Mouse (Mus musculus): Measurements from ENCODE around the gene Samsn1. TPM values are rescaled to one million over a fixed set of nuclear protein-coding genes. Genes with fewer than 3 reads are reported as not detected.

Gene Samsn1
- polyA plus RNA-seq, 1 experiment = not detected

DNA sequence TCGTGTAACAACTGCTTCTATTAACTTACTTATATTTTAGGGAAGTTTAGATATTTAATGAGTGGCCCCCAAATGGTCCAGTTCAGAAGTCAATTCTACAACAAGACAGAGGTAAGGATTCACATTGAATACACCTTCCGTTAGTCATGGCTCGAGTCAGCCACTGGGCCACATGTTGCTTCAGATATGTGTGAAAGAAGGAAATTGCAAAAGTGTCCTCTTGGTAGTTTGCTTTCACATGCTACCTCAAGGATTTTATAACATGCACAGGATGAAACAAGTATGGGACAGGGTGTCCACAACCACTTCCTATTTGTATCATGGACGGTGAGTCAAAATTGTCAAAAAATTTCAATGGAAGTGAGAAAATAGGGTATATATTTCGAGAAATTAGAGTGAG lies 110.0 kb downstream of the Samsn1 start:
- no peak overlapping the region for H3K27ac ChIP-seq (ENCODE audit: insufficient read depth, low read length)
- H3K4me1 ChIP-seq (ENCODE audit: control insufficient read depth, insufficient read depth, low read length) = no peaks in the 10 kb centered on the region
- no peak overlapping the region for H3K4me3 ChIP-seq (ENCODE audit: insufficient read depth, low read length)
- TF ChIP-seq POLR2A (IDR thresholded peaks at IDR 0.05; ENCODE audit: low read depth, low read length) (no peak), CTCF (IDR thresholded peaks at IDR 0.05; ENCODE audit: borderline replicate concordance, insufficient read depth, low read length) (no peak)

DNA sequence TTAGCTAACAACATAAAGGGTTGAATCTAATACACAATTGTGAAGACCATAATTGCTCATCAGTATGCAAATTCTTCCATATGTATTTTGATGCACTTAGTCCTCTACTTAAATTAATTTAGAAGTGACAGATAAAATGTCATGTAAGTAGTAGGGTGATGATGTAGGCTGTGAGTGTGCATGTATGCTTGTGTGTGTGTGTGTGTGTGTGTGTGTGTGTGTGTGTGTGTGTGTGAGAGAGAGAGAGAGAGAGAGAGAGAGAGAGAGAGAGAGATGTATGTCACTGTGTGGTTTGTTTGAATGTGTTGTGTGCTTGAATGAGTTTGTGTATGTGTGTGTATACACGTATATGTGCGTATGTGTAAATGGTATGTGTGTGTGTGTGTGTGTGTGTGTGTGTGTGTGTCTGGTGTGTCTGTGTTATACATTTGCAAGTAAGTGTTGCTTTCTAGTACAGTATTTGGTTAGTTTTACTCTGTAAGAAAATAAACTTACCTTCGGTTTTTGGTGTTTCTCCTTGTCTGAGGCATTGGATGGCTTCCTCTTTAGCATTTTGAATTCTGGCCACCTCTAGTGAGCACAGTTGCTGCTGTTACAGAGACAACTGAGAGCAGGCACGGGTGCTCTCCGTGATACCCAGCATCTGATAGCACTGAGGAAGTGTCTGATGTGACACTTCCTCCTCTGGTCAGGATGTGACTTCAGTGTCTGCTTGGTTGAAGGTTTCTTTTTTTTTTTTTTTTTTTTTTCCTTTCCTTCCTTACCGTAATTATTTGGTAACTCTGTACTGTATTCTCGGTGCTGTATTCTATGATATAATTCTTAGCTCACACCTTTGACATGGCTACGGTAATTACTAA lies 113.2 kb downstream of the Samsn1 start:
- H3K27ac ChIP-seq (ENCODE audit: insufficient read depth, low read length) = no peak overlapping the region
- TF ChIP-seq POLR2A (IDR thresholded peaks at IDR 0.05; ENCODE audit: low read depth, low read length) (no peak), CTCF (IDR thresholded peaks at IDR 0.05; ENCODE audit: borderline replicate concordance, insufficient read depth, low read length) (no peak)
- no peak overlapping the region for H3K4me3 ChIP-seq (ENCODE audit: insufficient read depth, low read length)
- no peaks in the 10 kb centered on the region for H3K4me1 ChIP-seq (ENCODE audit: control insufficient read depth, insufficient read depth, low read length)

DNA sequence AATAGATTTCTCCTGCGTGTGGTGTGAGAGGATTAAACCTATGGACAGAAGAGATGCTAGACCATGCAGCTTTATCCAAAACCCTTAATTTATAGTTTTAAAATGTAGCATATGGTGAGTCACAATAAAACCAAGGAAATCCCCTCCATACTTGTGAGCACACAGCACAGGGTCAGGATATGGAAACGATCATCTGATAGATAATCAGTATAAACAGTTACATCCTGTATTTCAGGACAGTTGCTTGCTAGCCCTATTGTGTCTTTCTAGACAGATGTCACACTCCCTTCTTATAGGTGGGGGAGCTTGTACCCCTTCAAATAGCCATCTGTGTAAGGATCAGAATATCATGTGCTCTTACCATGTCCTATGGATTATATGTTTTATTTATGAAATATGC lies 115.3 kb downstream of the Samsn1 start:
- Histone ChIP-seq H3K4me3 (ENCODE audit: insufficient read depth, low read length) (no peak overlapping the region), H3K4me1 (ENCODE audit: control insufficient read depth, insufficient read depth, low read length) (no peaks in the 10 kb centered on the region), H3K27ac (ENCODE audit: insufficient read depth, low read length) (no peak overlapping the region)
- TF ChIP-seq CTCF (IDR thresholded peaks at IDR 0.05; ENCODE audit: borderline replicate concordance, insufficient read depth, low read length) = no peak
- TF ChIP-seq POLR2A (IDR thresholded peaks at IDR 0.05; ENCODE audit: low read depth, low read length) = no peak

DNA sequence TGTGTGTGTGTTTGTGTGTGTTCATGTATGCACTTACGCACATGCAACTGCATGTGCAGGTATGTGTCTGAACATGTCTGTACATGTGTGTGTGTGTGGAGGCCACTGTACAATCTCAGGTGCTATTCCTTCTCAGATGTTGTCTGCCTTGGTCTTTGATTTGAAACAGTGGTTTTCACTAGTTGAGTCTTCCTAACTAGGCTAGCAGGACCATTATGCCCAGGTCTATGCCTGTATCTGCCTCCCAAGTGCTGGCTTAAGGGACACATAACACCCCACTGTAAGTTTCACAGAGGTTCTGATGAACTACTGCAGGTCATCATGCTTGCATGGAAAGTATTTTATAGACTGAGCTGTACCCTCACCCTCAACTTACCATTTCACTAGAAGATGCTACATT lies 115.8 kb downstream of the Samsn1 start:
- H3K27ac ChIP-seq (ENCODE audit: insufficient read depth, low read length) = no peak overlapping the region
- TF ChIP-seq CTCF (IDR thresholded peaks at IDR 0.05; ENCODE audit: borderline replicate concordance, insufficient read depth, low read length) = no peak
- no peak for TF ChIP-seq POLR2A (IDR thresholded peaks at IDR 0.05; ENCODE audit: low read depth, low read length)
- H3K4me1 ChIP-seq (ENCODE audit: control insufficient read depth, insufficient read depth, low read length) = no peaks in the 10 kb centered on the region
- no peak overlapping the region for H3K4me3 ChIP-seq (ENCODE audit: insufficient read depth, low read length)

DNA sequence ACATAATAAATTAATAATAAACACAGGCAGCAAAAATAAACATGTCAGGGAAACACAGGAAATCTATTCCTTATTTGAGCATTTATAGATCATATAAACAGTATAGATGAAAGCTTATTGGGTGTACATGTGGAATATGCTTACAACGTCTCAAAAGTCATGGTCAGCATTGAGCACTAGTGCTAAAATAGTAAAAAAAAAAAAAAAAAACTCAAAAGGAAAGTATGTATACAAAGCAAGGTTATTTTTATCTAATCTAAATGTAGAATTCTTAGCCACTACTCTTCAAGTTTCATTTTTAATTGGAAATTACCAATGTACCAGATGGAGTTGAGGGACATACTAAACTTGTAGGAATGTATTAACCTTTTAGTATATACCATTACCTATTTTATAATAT lies 116.8 kb downstream of the Samsn1 start:
- no peak overlapping the region for H3K4me3 ChIP-seq (ENCODE audit: insufficient read depth, low read length)
- no peaks in the 10 kb centered on the region for H3K4me1 ChIP-seq (ENCODE audit: control insufficient read depth, insufficient read depth, low read length)

DNA sequence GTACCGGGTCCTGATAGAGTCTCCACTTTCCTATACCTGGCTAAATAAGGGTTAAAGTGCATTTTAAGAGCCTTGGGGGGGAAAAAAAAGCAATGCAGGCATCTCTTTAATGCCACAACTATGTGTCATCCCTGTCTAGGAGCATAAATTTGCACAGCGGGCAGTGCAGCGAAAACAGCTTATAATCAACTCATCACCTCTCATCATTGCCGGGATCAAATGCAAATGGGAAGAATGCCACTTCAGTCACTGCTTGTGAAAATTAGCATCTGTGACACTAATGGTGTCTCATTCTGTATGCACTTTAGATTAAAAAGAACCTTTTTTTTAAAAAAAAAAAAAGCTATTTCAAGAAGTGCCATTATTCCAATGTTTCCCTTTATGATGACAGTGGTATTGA lies 118.0 kb downstream of the Samsn1 start:
- Histone ChIP-seq H3K4me3 (ENCODE audit: insufficient read depth, low read length) (no peak overlapping the region), H3K27ac (ENCODE audit: insufficient read depth, low read length) (no peak overlapping the region), H3K4me1 (ENCODE audit: control insufficient read depth, insufficient read depth, low read length) (no peaks in the 10 kb centered on the region)
- TF ChIP-seq CTCF (IDR thresholded peaks at IDR 0.05; ENCODE audit: borderline replicate concordance, insufficient read depth, low read length) = no peak
- TF ChIP-seq POLR2A (IDR thresholded peaks at IDR 0.05; ENCODE audit: low read depth, low read length) = no peak

More for the DNA sequence above, 116.8 kb downstream of the Samsn1 start:
- no peak overlapping the region for H3K27ac ChIP-seq (ENCODE audit: insufficient read depth, low read length)
- no peak for TF ChIP-seq CTCF (IDR thresholded peaks at IDR 0.05; ENCODE audit: borderline replicate concordance, insufficient read depth, low read length)
- TF ChIP-seq POLR2A (IDR thresholded peaks at IDR 0.05; ENCODE audit: low read depth, low read length) = no peak

DNA sequence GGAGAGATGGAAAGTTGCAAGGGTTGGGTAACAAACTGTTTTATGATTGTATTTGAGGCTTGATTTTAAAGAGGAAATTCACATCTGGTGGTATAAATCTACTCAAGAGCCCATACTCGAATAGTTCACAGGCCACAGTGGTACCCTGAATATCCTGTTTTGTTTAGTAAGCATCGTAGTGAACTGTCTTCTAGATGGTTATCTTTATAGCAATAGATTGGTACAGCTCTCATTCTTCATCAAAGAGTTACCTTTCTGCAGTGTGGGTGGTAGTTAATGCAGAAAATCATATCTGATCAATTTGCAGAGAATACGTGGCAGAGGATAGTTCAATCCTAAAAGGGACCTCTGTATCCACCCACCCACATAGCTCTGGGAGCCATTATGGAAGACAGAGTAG lies 119.1 kb downstream of the Samsn1 start:
- Histone ChIP-seq H3K4me3 (ENCODE audit: insufficient read depth, low read length) (no peak overlapping the region), H3K4me1 (ENCODE audit: control insufficient read depth, insufficient read depth, low read length) (no peaks in the 10 kb centered on the region), H3K27ac (ENCODE audit: insufficient read depth, low read length) (no peak overlapping the region)
- no peak for TF ChIP-seq CTCF (IDR thresholded peaks at IDR 0.05; ENCODE audit: borderline replicate concordance, insufficient read depth, low read length)
- TF ChIP-seq POLR2A (IDR thresholded peaks at IDR 0.05; ENCODE audit: low read depth, low read length) = no peak

DNA sequence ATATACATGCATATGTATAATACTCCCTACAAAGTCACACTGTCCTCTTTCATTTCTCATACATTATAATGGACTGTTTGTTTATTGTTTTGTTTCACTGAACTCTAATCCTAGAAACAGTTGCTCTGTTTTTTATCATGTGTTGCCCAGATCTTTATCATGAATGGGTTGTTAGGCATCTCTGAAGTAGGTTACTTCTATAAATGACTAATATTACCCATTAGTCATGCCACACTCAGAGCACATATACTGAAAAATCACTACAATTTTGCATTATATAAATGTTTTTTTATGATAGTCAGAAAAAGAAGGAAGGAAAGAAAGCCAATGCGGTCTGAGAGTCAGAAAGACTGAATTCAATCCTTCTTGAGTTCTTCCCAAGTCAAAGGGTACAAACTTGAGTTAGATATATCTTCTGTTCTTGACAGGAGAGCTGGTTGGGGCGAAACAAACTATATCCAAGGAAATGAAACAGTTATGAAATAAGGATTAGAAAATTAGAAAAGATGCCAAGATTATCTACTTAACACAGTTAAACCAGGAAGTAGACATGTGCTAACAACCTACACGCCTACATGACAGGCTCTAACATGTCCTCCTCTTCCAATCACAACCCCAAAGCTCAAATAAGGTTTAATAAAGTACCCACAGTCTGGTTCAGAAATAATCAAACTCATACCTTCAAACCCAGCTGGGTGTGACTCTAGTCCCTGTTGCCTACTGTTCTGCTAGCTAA lies 122.0 kb downstream of the Samsn1 start:
- Histone ChIP-seq H3K4me1 (ENCODE audit: control insufficient read depth, insufficient read depth, low read length) (no peaks in the 10 kb centered on the region), H3K27ac (ENCODE audit: insufficient read depth, low read length) (no peak overlapping the region), H3K4me3 (ENCODE audit: insufficient read depth, low read length) (no peak overlapping the region)
- TF ChIP-seq POLR2A (IDR thresholded peaks at IDR 0.05; ENCODE audit: low read depth, low read length) = no peak
- no peak for TF ChIP-seq CTCF (IDR thresholded peaks at IDR 0.05; ENCODE audit: borderline replicate concordance, insufficient read depth, low read length)

DNA sequence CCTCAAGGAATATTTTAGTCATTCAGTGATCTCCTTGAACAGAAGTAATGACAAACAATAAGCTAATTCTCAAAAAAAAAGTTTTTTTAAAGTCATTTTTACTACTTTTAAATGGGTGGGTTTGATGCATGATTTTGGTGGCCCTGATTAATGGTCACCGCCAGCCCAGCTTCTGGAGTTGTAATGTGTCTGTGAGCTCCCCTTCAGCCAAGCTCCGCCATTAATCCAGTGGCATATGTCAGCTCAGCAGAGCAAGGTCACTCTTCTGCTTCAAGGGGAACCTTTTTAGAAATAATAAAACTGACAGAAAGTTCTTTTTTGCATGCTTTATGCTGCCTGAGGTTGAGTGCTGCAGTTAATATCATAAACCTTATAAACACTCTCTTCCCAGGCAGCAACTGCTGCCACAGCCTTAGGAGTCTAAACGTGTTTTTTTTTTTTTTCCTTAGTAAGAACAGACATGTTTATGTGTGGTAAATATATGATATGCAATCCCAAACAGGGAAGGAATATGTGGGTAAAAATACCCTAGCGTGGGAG lies 124.2 kb downstream of the Samsn1 start:
- no peak for TF ChIP-seq CTCF (IDR thresholded peaks at IDR 0.05; ENCODE audit: borderline replicate concordance, insufficient read depth, low read length)
- TF ChIP-seq POLR2A (IDR thresholded peaks at IDR 0.05; ENCODE audit: low read depth, low read length) = no peak
- Histone ChIP-seq H3K4me3 (ENCODE audit: insufficient read depth, low read length) (no peak overlapping the region), H3K4me1 (ENCODE audit: control insufficient read depth, insufficient read depth, low read length) (no peaks in the 10 kb centered on the region), H3K27ac (ENCODE audit: insufficient read depth, low read length) (no peak overlapping the region)
